18 mouse cellular contexts compared by ENCODE assay signal in the genomic region with DNA sequence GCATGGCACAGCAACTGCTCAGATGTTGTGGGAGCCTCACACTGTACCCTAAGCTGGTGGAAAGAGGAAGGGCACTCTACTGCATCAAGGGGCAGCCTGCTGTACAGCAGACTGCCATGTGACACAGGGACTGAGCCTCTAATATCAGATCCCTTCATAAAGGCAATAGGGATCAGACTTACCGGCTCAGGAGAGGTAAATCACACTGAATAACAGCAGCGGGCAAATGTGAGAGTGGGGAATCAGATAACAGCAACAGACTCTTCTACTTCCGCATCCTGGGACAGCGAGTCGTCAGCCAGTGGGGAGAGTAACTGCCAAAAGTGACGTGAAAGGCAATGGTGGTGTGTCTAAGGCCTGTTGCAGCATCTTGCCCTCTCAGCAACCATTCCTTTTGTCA.
"Had no signal": no experiment of that assay in that cellular context is flagged by ENCODE, and none has a peak within 500 bp of the region (broad histone marks: within the 10 kb centered on the region; RNA-seq: fewer than 3 reads in every experiment).

No protein-coding gene starts in this region.

- H3K4me3 ChIP-seq: left cerebral cortex, adult 2 months; limb, embryonic 12.5 days; limb, embryonic 15.5 days; midbrain, embryonic 12.5 days; stomach, embryonic 15.5 days had no signal

- DNase-seq: kidney, adult 18-20 months; kidney, adult 9 months; kidney, postnatal 36 days; layer of hippocampus, postnatal 36 days; liver, postnatal 0 days; lung, embryonic 14.5 days; thymus, postnatal 25 days had no signal

- H3K27ac ChIP-seq: kidney, postnatal 0 days; left cerebral cortex, adult 2 months; limb, embryonic 12.5 days; limb, embryonic 15.5 days; liver, embryonic 14.5 days; macrophage; midbrain, embryonic 12.5 days; stomach, embryonic 15.5 days had no signal

- H3K4me2 ChIP-seq: limb, embryonic 12.5 days; limb, embryonic 15.5 days; liver, embryonic 11.5 days; lung, embryonic 14.5 days; midbrain, embryonic 12.5 days; stomach, embryonic 15.5 days had no signal

- H3K9me3 ChIP-seq: limb, embryonic 12.5 days; limb, embryonic 15.5 days; midbrain, embryonic 12.5 days; stomach, embryonic 15.5 days had no signal

- H3K4me1 ChIP-seq: stomach, embryonic 15.5 days had no signal

- ATAC-seq: intestine, embryonic 16.5 days; liver, postnatal 0 days; lung, postnatal 0 days had no signal

- H3K9ac ChIP-seq: limb, embryonic 12.5 days; limb, embryonic 15.5 days; liver, embryonic 14.5 days; liver, postnatal 0 days; lung, embryonic 14.5 days; midbrain, embryonic 12.5 days; stomach, embryonic 15.5 days had no signal

- H3K27me3 ChIP-seq: limb, embryonic 12.5 days; midbrain, embryonic 12.5 days; stomach, embryonic 15.5 days had no signal

- H3K36me3 ChIP-seq: limb, embryonic 12.5 days; limb, embryonic 15.5 days; midbrain, embryonic 12.5 days; stomach, embryonic 15.5 days had no signal
